Mouse (Mus musculus): ENCODE measurements around the gene Pbx4. TPM values are rescaled to one million over a fixed set of nuclear protein-coding genes. Genes with fewer than 3 reads are reported as not detected.

Gene Pbx4
- total and polyA plus RNA-seq, 3 experiments: 1.0 to 5.9 (median 2.4) TPM

GRCm38 (mm10) chr8:69904096-69904495 is 71.8 kb downstream of the Pbx4 start:
- TF ChIP-seq SMC3 (IDR thresholded peaks at IDR 0.05; ENCODE audit: low read depth, low read length): no peak
- TF ChIP-seq ELF1 (IDR thresholded peaks at IDR 0.05; ENCODE audit: low read depth, low read length): no peak
- no peak for TF ChIP-seq TCF12 (IDR thresholded peaks at IDR 0.05; ENCODE audit: low read depth, low read length)
- TF ChIP-seq CHD1 (IDR thresholded peaks at IDR 0.05; ENCODE audit: low read depth, low read length): no peak
- TF ChIP-seq USF1 (IDR thresholded peaks at IDR 0.05; ENCODE audit: low read depth, low read length): no peak
- TF ChIP-seq MAZ (IDR thresholded peaks at IDR 0.05; ENCODE audit: low read depth, low read length): no peak
- no peak for TF ChIP-seq BHLHE40 (IDR thresholded peaks at IDR 0.05; ENCODE audit: low read depth, low read length)
- no peak for TF ChIP-seq CTCF (conservative IDR thresholded peaks at IDR 0.05 in 1 of 2, IDR thresholded peaks at IDR 0.05 in 1 of 2; ENCODE audit: low read depth in 2 of 2, low read length in 2 of 2)
- TF ChIP-seq ZMIZ1 (IDR thresholded peaks at IDR 0.05; ENCODE audit: low read depth, low read length): no peak
- TF ChIP-seq MAFK (IDR thresholded peaks at IDR 0.05; ENCODE audit: insufficient replicate concordance, low read length): no peak
- TF ChIP-seq HCFC1 (IDR thresholded peaks at IDR 0.05; ENCODE audit: low read depth, low read length): no peak
- no peak for TF ChIP-seq NELFE (IDR thresholded peaks at IDR 0.05; ENCODE audit: low read depth, low read length)
- no peak for TF ChIP-seq E2F4 (IDR thresholded peaks at IDR 0.05; ENCODE audit: insufficient replicate concordance, low read depth, low read length)
- no peak for TF ChIP-seq EP300 (IDR thresholded peaks at IDR 0.05; ENCODE audit: low read length)
- no peak for TF ChIP-seq TBP (conservative IDR thresholded peaks at IDR 0.05; ENCODE audit: low read depth, low read length)
- no peak for TF ChIP-seq RCOR1 (conservative IDR thresholded peaks at IDR 0.05; ENCODE audit: low read depth, low read length)
- no peak for TF ChIP-seq RAD21 (IDR thresholded peaks at IDR 0.05; ENCODE audit: low read depth, low read length)
- no peak for TF ChIP-seq GABPA (IDR thresholded peaks at IDR 0.05; ENCODE audit: insufficient replicate concordance, low read depth, low read length)
- no peak for TF ChIP-seq IRF4 (IDR thresholded peaks at IDR 0.05; ENCODE audit: low read depth, low read length)
- no peak for TF ChIP-seq ZKSCAN1 (IDR thresholded peaks at IDR 0.05; ENCODE audit: borderline replicate concordance, low read depth, low read length)
- DNase-seq (ENCODE audit: extremely low read depth): no peak
- Histone ChIP-seq H3K27ac (ENCODE audit: insufficient read depth, low read depth) (no peak overlapping the region), H3K4me2 (ENCODE audit: insufficient read depth, low read depth, poor library complexity, severe bottlenecking) (peak overlapping the region; percentile 77), H3K4me1 (ENCODE audit: control insufficient read depth in 1 of 2, insufficient read depth in 2 of 2) (peaks cover 2 to 24% of the 10 kb centered on the region in 2 experiments), H3K9ac (ENCODE audit: insufficient read depth, low read depth) (peak overlapping the region; percentile 62; the same call in 1 of the 2 replicates), H3K9me3 (replicated peaks; ENCODE audit: low read length) (no peaks in the 10 kb centered on the region), H3K4me3 (replicated peaks in 1 of 3; ENCODE audit: low read depth in 2 of 3, low read length in 2 of 3, poor library complexity in 1 of 3) (peak overlapping the region in 1 of 3 experiments; percentile 83), H3K36me3 (replicated peaks in 1 of 2; ENCODE audit: control insufficient read depth in 1 of 2, insufficient read depth in 1 of 2, low read length in 1 of 2) (peaks cover 15 to 34% of the 10 kb centered on the region in 2 experiments), H3K79me2 (replicated peaks; ENCODE audit: control insufficient read depth, extremely low read depth, insufficient read depth, poor library complexity, severe bottlenecking) (peaks cover 15% of the 10 kb centered on the region), H3K27me3 (replicated peaks) (no peaks in the 10 kb centered on the region)
- dilution Hi-C loops (cut with MboI; ENCODE audit: extremely low pct_ligation_motif_present, extremely low pct_unique_long_range_greater_than_20kb, low sequenced_read_pairs): no loop called here
- in situ Hi-C loops (cut with MboI; ENCODE audit: low pct_ligation_motif_present, low pct_unique_long_range_greater_than_20kb, low sequenced_read_pairs): no loop called here

GRCm38 (mm10) chr8:69906260-69906659 is 74.0 kb downstream of the Pbx4 start:
- H3K9ac ChIP-seq (ENCODE audit: insufficient read depth, low read depth): no peak overlapping the region
- dilution Hi-C loops (cut with MboI; ENCODE audit: extremely low pct_ligation_motif_present, extremely low pct_unique_long_range_greater_than_20kb, low sequenced_read_pairs) (no loop called here), in situ Hi-C loops (cut with MboI; ENCODE audit: low pct_ligation_motif_present, low pct_unique_long_range_greater_than_20kb, low sequenced_read_pairs) (no loop called here)
- no peaks in the 10 kb centered on the region for H3K27me3 ChIP-seq (replicated peaks)
- H3K79me2 ChIP-seq (replicated peaks; ENCODE audit: control insufficient read depth, extremely low read depth, insufficient read depth, poor library complexity, severe bottlenecking): no peaks in the 10 kb centered on the region
- DNase-seq (ENCODE audit: extremely low read depth): no peak
- H3K27ac ChIP-seq (ENCODE audit: insufficient read depth, low read depth): no peak overlapping the region
- peaks cover 0 to 12% of the 10 kb centered on the region in 2 experiments; a peak in 3 of 4 replicates for H3K4me1 ChIP-seq (ENCODE audit: control insufficient read depth in 1 of 2, insufficient read depth in 2 of 2)
- peaks cover 35 to 45% of the 10 kb centered on the region in 2 experiments for H3K36me3 ChIP-seq (replicated peaks in 1 of 2; ENCODE audit: control insufficient read depth in 1 of 2, insufficient read depth in 1 of 2, low read length in 1 of 2)
- no peak overlapping the region for H3K4me3 ChIP-seq (replicated peaks in 1 of 3; ENCODE audit: low read depth in 2 of 3, low read length in 2 of 3, poor library complexity in 1 of 3)
- no peaks in the 10 kb centered on the region for H3K9me3 ChIP-seq (replicated peaks; ENCODE audit: low read length)
- H3K4me2 ChIP-seq (ENCODE audit: insufficient read depth, low read depth, poor library complexity, severe bottlenecking): no peak overlapping the region
- no peak for TF ChIP-seq ZC3H11A (IDR thresholded peaks at IDR 0.05; ENCODE audit: low read depth, low read length)
- TF ChIP-seq POLR2A (IDR thresholded peaks at IDR 0.05; ENCODE audit: low read depth, low read length): peak; percentile 11; the same call in 1 of the 2 replicates
- TF ChIP-seq HCFC1 (IDR thresholded peaks at IDR 0.05; ENCODE audit: low read depth, low read length): no peak
- TF ChIP-seq JUN (IDR thresholded peaks at IDR 0.05; ENCODE audit: insufficient read depth, low read depth, low read length): no peak
- no peak for TF ChIP-seq ELF1 (IDR thresholded peaks at IDR 0.05; ENCODE audit: low read depth, low read length)
- no peak for TF ChIP-seq GABPA (IDR thresholded peaks at IDR 0.05; ENCODE audit: insufficient replicate concordance, low read depth, low read length)
- no peak for TF ChIP-seq USF1 (IDR thresholded peaks at IDR 0.05; ENCODE audit: low read depth, low read length)
- TF ChIP-seq ZMIZ1 (IDR thresholded peaks at IDR 0.05; ENCODE audit: low read depth, low read length): no peak

Data from CH12.LX (cell line).